Mouse (Mus musculus): ENCODE data around the gene Kdsr. TPM values are rescaled to one million over a fixed set of nuclear protein-coding genes. Genes with fewer than 3 reads are reported as not detected.

Kdsr gene
- 19.6 and 45.8 TPM in 2 replicates for polyA plus RNA-seq (2012; rRNA removed; ENCODE audit: low replicate concordance)

DNA sequence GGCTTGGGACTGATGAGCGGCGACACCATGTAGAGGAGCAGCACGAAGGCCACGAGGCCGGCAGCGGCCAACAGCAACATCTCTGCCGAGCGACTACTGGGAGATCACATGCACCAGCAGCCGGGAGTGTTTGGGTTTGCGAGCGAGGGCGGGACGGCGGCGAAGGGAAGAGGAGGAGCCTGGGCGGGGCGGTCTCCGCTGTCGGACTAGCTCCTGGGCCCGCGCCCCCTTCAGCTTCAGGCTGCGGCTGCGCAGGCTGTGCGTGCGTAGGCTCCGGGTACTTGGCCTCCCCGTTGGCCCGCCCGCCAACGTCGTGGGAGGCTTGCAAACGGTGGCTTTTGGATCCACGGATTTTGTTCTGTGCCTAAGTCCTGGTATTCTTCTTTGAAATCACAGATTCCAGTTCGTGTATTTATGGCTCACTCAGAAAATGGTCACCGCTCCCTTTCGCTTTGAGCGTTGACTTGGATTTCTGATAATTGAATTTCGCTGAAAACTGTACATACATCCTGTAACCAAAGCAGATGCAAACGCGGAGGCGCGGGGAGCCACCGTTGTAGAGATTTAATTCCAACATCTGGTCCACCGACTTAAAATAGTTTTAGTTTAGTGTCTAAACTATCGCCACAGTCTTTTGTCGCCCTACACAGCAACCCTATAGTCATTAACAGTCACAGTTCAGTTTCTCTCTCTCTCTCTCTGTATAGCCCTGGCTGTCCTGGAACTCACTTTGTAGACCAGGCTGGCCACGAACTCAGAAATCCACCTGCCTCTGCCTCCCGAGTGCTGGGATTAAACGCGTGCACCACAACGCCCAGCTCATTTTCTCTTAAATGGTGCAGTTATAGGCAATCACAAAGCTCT is at the start of gene Kdsr:
TSS of gene Kdsr (minus strand) at position 156 of the 864 bp plus-strand sequence.

DNA sequence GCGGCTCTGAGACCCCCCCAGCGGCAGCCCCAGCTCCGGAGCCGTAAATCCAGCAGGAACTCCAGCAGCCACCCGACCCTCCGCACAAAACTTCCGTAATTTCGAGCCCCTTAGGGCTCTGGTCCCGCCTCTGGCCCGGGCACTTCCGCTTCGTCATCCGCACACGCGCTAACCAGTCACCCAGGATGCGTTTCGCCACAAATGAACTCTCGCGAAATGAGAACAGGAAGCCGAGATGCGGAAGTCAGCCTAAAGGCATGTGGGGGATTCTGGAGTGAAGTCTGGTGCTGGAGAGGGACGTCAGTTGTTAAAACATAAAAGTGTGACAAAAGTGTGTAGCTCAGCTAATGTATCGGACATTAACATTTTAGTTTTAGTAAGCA is 37.0 kb upstream of the Kdsr start, which contains the start of gene Vps4b:
TSS of gene Vps4b (minus strand) at position 187 of the 383 bp plus-strand sequence.

DNA sequence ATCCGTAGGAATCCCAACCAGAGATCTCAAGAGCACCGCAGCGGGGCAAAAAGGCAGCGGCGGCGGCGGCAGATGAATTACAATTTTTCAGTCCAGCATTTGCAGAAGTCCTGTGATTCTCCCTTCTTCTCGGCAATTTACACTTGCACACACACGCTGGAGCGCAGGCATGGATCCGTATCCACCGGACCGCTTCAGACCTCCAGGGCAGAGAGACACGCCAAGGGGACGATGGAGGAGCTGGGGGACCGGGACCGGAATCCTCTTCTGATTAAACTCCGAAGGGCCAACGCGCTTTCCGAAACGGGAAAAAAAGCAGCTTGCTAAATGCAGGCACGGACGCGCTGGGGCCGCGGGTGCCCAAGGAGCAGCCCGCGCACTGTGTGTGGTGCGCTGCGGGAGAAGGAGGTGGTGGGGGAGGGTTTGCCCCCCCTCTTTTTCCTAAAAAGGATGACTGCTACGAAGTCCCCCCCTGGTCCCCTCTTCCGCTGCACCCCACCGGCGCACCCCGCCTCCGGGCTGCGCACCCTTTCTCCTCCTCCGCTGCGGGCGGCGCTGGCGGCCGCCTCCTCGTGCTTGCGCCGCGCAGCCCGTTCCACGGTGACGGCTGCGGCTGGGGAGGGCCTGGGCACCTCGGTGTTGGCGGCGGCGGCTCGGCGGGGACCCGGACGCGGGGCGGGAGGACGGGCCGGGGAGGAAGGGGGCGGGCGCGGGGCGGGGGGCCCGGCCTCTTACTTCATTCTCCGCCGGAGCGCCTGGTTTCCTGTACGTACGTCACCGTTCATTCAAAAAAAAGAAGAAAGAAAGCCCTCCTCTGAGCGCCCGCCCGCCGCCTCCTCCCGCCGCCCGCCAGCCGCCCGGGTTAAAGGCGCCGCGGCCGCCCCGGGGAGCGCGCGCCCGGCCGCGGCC is 45.7 kb downstream of the Kdsr start, which contains the start of gene Bcl2:
TSS of gene Bcl2 (minus strand) at position 654 of the 909 bp plus-strand sequence.

Other genes with a start within 250 kb of the Kdsr start
- 2.3 and 6.4 TPM in 2 replicates for gene Bcl2, start 45.5 kb downstream of the Kdsr start, polyA plus RNA-seq (2012; rRNA removed; ENCODE audit: low replicate concordance)
- gene Vps4b, start 37.0 kb upstream of the Kdsr start, polyA plus RNA-seq (2012; rRNA removed; ENCODE audit: low replicate concordance): 10.7 and 19.8 TPM in 2 replicates
- gene Serpinb5, start 101.4 kb upstream of the Kdsr start, polyA plus RNA-seq (2012; rRNA removed; ENCODE audit: low replicate concordance): 0.21 TPM in 1 of 2 replicates, not detected in the other
- not detected in 2 replicates for gene Serpinb12, start 174.7 kb upstream of the Kdsr start, polyA plus RNA-seq (2012; rRNA removed; ENCODE audit: low replicate concordance)
- not detected in 2 replicates for gene Serpinb13, start 221.3 kb upstream of the Kdsr start, polyA plus RNA-seq (2012; rRNA removed; ENCODE audit: low replicate concordance)